Mouse (Mus musculus) layer of hippocampus, postnatal 10 days (tissue): ENCODE measurements around the gene Tmem252. TPM values are rescaled to one million over a fixed set of nuclear protein-coding genes. Genes with fewer than 3 reads are reported as not detected.
A peak's percentile ranks its signal among the peaks of the same experiment; 100 is the strongest.

Source experiments
- DNase-seq, 2 experiments: peaks; one replicate each; pipeline ENCODE4 v3.0.0; 2021; ENCODE audit warnings: low spot score in 2 of 2
- long read RNA-seq: library from polyadenylated mRNA; stranded (forward); transcript quantifications from one replicate; pipeline ENCODE4 v2.0.0, GENCODE M21; 2023
- total RNA-seq, 2 experiments: library from RNA; stranded (reverse); gene quantifications; 2 replicates each; pipeline ENCODE4 v1.2.3; 2021

Gene Tmem252
- total RNA-seq: under 1 TPM; 0.53 to 0.83 TPM
- long read RNA-seq, full-length matches to known transcripts: 7 of 7 reads
- long read RNA-seq, partial matches to known transcripts: 0 of 7 reads
- long read RNA-seq, other reads (novel, unspliced or antisense): 0 of 7 reads

- DNase-seq: no peak
Observed at GRCm38 (mm10) chr19:24673762-24674161, at the start of gene Tmem252. Gene Tmem252 (plus strand): TSS chr19:24674008.

GRCm38 (mm10) chr19:24628049-24628448 lies 45.8 kb upstream of the Tmem252 start:
- DNase-seq: no peak

- no peak for DNase-seq
Observed at GRCm38 (mm10) chr19:24633008-24633407, 40.8 kb upstream of the Tmem252 start.

- DNase-seq: peak; percentile 73 to 79
Observed at GRCm38 (mm10) chr19:24634602-24635001, 39.2 kb upstream of the Tmem252 start.

- DNase-seq: no peak
Observed at GRCm38 (mm10) chr19:24636616-24637015, 37.2 kb upstream of the Tmem252 start.

- no peak for DNase-seq
Observed at GRCm38 (mm10) chr19:24637988-24638387, 35.8 kb upstream of the Tmem252 start.

GRCm38 (mm10) chr19:24640982-24641381 lies 32.8 kb upstream of the Tmem252 start:
- DNase-seq: no peak

- no peak for DNase-seq
Observed at GRCm38 (mm10) chr19:24644971-24645370, 28.8 kb upstream of the Tmem252 start.

- no peak for DNase-seq
Observed at GRCm38 (mm10) chr19:24646162-24646829, 27.5 kb upstream of the Tmem252 start.

- DNase-seq: no peak
Observed at GRCm38 (mm10) chr19:24648016-24648415, 25.8 kb upstream of the Tmem252 start.

- DNase-seq: no peak
Observed at GRCm38 (mm10) chr19:24650428-24650827, 23.4 kb upstream of the Tmem252 start.

GRCm38 (mm10) chr19:24651595-24651994 lies 22.2 kb upstream of the Tmem252 start:
- no peak for DNase-seq

- DNase-seq: no peak
Observed at GRCm38 (mm10) chr19:24652342-24653019, 21.3 kb upstream of the Tmem252 start.

- DNase-seq: no peak
Observed at GRCm38 (mm10) chr19:24653230-24653799, 20.5 kb upstream of the Tmem252 start.

GRCm38 (mm10) chr19:24656981-24657380 lies 16.8 kb upstream of the Tmem252 start:
- no peak for DNase-seq

- DNase-seq: no peak
Observed at GRCm38 (mm10) chr19:24662346-24662745, 11.5 kb upstream of the Tmem252 start.

GRCm38 (mm10) chr19:24665771-24666170 lies 8.0 kb upstream of the Tmem252 start:
- no peak for DNase-seq

GRCm38 (mm10) chr19:24667527-24667926 lies 6.3 kb upstream of the Tmem252 start:
- DNase-seq: no peak

- DNase-seq: no peak
Observed at GRCm38 (mm10) chr19:24671571-24671970, 2.2 kb upstream of the Tmem252 start.

- no peak for DNase-seq
Observed at GRCm38 (mm10) chr19:24672366-24672960, 1.3 kb upstream of the Tmem252 start.

GRCm38 (mm10) chr19:24673331-24673730 lies 477 bp upstream of the Tmem252 start:
- no peak for DNase-seq

GRCm38 (mm10) chr19:24676429-24676828 lies 2.6 kb downstream of the Tmem252 start:
- DNase-seq: no peak
